Mouse (Mus musculus): ENCODE results near the gene Klc4. TPM values are rescaled to one million over a fixed set of nuclear protein-coding genes. Genes with fewer than 3 reads are reported as not detected.
A peak's percentile ranks its signal among the peaks of the same experiment; 100 is the strongest.

Klc4 gene
- polyA plus RNA-seq, 1 experiment from 2014 or later: 12.3 TPM

DNA sequence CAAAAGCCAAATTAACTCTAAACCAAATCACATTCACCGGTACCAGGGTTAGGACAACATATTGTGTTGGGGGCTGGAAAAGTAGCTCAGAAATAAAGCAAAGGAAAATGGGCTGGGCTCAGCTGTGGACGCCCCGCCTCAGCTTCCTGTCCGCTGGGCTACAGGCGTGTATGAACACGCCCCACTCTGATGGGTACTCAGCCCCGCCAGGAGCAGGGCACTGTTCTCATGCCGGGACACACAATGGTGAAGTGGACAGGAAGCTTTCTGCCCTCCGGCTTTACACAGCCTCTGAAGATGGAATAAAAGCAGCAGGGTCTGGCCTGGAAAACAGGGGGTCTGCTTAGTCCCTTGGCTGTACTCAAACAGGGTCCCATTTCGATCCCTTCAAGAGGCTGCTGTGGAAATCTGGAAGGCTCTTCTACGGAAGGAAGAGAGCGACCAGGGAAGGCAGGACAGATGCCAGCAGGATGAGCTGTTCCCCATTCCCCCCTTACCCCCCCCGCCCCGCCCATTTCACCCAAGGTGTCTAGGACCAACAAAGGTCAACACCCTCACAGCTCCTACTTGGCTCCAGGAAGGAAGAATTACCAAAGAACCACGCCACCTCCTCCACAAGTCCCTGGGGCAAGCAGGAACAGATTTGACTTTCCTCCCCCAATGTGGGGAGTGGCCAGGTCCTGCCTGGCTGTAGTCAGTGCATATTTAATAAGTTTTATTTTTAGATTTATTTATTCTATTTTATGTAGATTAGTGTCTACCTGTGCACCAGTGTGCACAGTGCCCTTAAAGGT is 35.9 kb downstream of the Klc4 start:
- Histone ChIP-seq H3K27ac (ENCODE audit: low read depth, low read length) (0 out of 2 replicates have a peak overlapping the region, but pooled peaks have one; percentile 9), H3K36me3 (ENCODE audit: control insufficient read depth, insufficient read depth, low read length) (no peaks in the 10 kb centered on the region), H3K9me3 (ENCODE audit: control insufficient read depth, low read length) (no peaks in the 10 kb centered on the region), H3K27me3 (replicated peaks; ENCODE audit: control insufficient read depth, insufficient read depth, low read length) (no peaks in the 10 kb centered on the region), H3K4me3 (ENCODE audit: low read depth, low read length) (no peak overlapping the region), H3K4me1 (replicated peaks; ENCODE audit: control insufficient read depth, insufficient read depth, low read length) (peaks cover 4% of the 10 kb centered on the region; the same call in 1 of the 2 replicates), H3K9ac (ENCODE audit: low read depth, low read length) (no peak overlapping the region), H3K4me2 (peak overlapping the region; percentile 49)
- no peak for DNase-seq (ENCODE audit: low spot score)
- WGBS: 49% methylated on average over 15 of the region's 15 CpGs
- peak; percentile 41; the same call in 1 of the 2 replicates for ATAC-seq (replicated peaks; ENCODE audit: low FRiP score)

DNA sequence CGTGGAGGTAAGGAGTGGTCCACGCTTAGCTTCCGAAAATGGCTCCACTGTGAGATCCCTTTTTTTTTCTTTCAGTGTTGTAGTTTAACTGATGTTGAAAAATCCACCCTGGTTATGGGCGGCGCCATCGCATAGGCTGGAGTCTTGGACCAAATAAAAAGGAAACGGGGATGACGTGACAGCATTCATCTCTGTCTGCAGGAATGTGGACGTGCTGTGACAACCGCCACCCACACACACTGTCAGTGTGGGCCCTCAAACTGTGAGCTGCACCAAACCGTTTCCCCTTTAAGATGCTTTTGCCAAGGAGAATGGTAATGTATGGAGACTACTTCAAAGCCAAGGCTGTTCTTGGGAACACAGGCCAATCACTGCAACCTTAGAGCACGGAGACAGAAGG is 39.8 kb downstream of the Klc4 start:
- ATAC-seq (replicated peaks; ENCODE audit: low FRiP score) (no peak), DNase-seq (ENCODE audit: low spot score) (no peak)
- H3K27me3 ChIP-seq (replicated peaks; ENCODE audit: control insufficient read depth, insufficient read depth, low read length): no peaks in the 10 kb centered on the region
- H3K4me1 ChIP-seq (replicated peaks; ENCODE audit: control insufficient read depth, insufficient read depth, low read length): no peaks in the 10 kb centered on the region
- no peak overlapping the region for H3K27ac ChIP-seq (ENCODE audit: low read depth, low read length)
- H3K4me3 ChIP-seq (ENCODE audit: low read depth, low read length): no peak overlapping the region
- no peak overlapping the region for H3K4me2 ChIP-seq
- WGBS: 85% methylated on average over 12 of the region's 12 CpGs
- H3K9me3 ChIP-seq (ENCODE audit: control insufficient read depth, low read length): no peaks in the 10 kb centered on the region
- H3K9ac ChIP-seq (ENCODE audit: low read depth, low read length): no peak overlapping the region
- H3K36me3 ChIP-seq (ENCODE audit: control insufficient read depth, insufficient read depth, low read length): no peaks in the 10 kb centered on the region

DNA sequence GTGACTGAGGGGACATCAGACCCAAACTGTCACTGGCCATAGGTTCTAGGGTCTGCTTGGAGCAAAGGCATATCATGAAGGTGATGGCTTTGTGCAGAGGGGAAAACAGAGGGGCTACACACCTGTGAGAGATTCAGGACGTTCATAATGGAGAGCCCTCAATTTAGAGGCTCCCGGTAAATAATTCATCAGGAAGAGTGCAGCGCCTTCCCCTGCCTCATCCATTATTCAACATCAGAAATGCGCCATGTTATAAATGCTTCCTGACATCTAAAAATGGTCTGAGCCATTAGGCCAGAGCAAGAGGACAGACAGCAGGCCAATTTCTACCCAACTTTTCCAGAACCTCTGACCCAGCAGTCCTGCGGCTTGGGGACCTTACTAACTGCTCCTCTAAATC is 40.7 kb downstream of the Klc4 start:
- Histone ChIP-seq H3K36me3 (ENCODE audit: control insufficient read depth, insufficient read depth, low read length) (no peaks in the 10 kb centered on the region), H3K27ac (ENCODE audit: low read depth, low read length) (no peak overlapping the region), H3K9me3 (ENCODE audit: control insufficient read depth, low read length) (no peaks in the 10 kb centered on the region), H3K4me2 (no peak overlapping the region), H3K27me3 (replicated peaks; ENCODE audit: control insufficient read depth, insufficient read depth, low read length) (no peaks in the 10 kb centered on the region), H3K4me3 (ENCODE audit: low read depth, low read length) (no peak overlapping the region), H3K4me1 (replicated peaks; ENCODE audit: control insufficient read depth, insufficient read depth, low read length) (no peaks in the 10 kb centered on the region), H3K9ac (ENCODE audit: low read depth, low read length) (no peak overlapping the region)
- ATAC-seq (replicated peaks; ENCODE audit: low FRiP score): no peak
- DNase-seq (ENCODE audit: low spot score): no peak
- WGBS: 78% methylated on average over 5 of the region's 5 CpGs

DNA sequence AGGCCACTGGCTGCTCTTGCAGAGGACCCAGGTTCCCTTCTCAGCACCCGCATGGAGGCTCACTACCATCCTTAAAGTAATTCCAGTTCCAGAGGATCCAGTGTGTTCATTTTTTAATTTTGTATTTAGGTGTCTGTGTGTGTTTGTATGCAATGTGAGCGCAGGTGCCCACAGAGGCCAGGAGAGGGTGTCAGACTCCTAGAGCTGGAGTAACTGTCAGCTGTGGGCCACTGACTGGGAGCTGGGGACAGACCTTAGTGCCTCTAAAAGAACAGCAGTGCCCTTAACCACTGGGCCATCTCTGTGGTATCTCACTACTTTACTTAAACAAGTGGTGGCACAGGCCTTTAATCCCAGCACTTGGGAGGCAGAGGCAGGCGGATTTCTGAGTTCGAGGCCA is 42.6 kb downstream of the Klc4 start:
- no peak for DNase-seq (ENCODE audit: low spot score)
- H3K4me3 ChIP-seq (ENCODE audit: low read depth, low read length): no peak overlapping the region
- 90% methylated on average over 4 of the region's 4 CpGs for WGBS
- no peaks in the 10 kb centered on the region for H3K9me3 ChIP-seq (ENCODE audit: control insufficient read depth, low read length)
- no peak overlapping the region for H3K27ac ChIP-seq (ENCODE audit: low read depth, low read length)
- no peaks in the 10 kb centered on the region for H3K27me3 ChIP-seq (replicated peaks; ENCODE audit: control insufficient read depth, insufficient read depth, low read length)
- ATAC-seq (replicated peaks; ENCODE audit: low FRiP score): no peak
- H3K4me1 ChIP-seq (replicated peaks; ENCODE audit: control insufficient read depth, insufficient read depth, low read length): no peaks in the 10 kb centered on the region
- H3K4me2 ChIP-seq: no peak overlapping the region
- H3K36me3 ChIP-seq (ENCODE audit: control insufficient read depth, insufficient read depth, low read length): no peaks in the 10 kb centered on the region
- no peak overlapping the region for H3K9ac ChIP-seq (ENCODE audit: low read depth, low read length)

DNA sequence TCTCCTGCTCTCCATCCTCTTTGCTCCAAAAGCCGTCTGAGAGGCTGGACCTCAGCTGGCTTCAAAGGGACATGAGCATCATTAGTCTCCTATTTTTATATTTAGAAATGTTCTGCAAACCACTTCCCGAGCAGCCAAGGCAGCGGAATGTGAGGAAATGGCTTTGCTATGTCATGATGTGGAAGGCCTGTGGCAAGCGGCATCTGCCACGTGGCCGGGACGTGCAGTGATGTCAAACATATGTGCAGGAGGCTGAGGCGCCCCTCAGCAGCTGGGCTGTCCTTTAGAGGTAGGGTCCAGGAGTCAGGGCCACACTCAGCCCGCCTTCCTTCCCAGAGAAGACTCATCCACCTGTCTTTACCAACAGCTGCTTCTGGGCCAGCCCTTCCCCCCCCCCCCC is 43.6 kb downstream of the Klc4 start:
- no peak for DNase-seq (ENCODE audit: low spot score)
- no peak for ATAC-seq (replicated peaks; ENCODE audit: low FRiP score)
- no peak overlapping the region for H3K9ac ChIP-seq (ENCODE audit: low read depth, low read length)
- H3K27me3 ChIP-seq (replicated peaks; ENCODE audit: control insufficient read depth, insufficient read depth, low read length): no peaks in the 10 kb centered on the region
- H3K4me1 ChIP-seq (replicated peaks; ENCODE audit: control insufficient read depth, insufficient read depth, low read length): no peaks in the 10 kb centered on the region
- no peak overlapping the region; the same call in 1 of the 2 replicates for H3K27ac ChIP-seq (ENCODE audit: low read depth, low read length)
- H3K9me3 ChIP-seq (ENCODE audit: control insufficient read depth, low read length): no peaks in the 10 kb centered on the region
- H3K4me3 ChIP-seq (ENCODE audit: low read depth, low read length): no peak overlapping the region
- H3K4me2 ChIP-seq: no peak overlapping the region
- H3K36me3 ChIP-seq (ENCODE audit: control insufficient read depth, insufficient read depth, low read length): no peaks in the 10 kb centered on the region
- 74% methylated on average over 9 of the region's 9 CpGs for WGBS

DNA sequence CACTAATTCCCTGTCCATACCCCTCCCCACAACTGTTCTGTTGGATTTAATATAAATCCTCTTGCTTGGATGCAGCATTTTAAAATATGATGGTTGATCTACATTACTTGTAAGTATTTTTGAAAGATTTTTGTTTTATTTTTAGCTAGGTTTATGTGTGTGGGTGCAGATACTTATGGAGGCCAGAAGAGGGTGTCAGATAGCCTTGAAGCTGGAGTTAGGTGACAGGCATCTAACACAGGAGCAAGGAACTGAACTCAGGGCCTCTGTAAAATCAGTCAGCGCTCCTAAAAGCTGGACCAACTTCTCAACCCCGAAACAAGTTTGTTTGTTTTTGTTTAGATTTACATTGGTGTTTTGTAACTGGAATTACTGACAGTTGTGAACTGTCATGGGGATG is 45.3 kb downstream of the Klc4 start:
- ATAC-seq (replicated peaks; ENCODE audit: low FRiP score) (no peak), DNase-seq (ENCODE audit: low spot score) (no peak)
- no peaks in the 10 kb centered on the region for H3K36me3 ChIP-seq (ENCODE audit: control insufficient read depth, insufficient read depth, low read length)
- WGBS: 86% methylated on average over 2 of the region's 2 CpGs
- no peak overlapping the region for H3K9ac ChIP-seq (ENCODE audit: low read depth, low read length)
- H3K27me3 ChIP-seq (replicated peaks; ENCODE audit: control insufficient read depth, insufficient read depth, low read length): no peaks in the 10 kb centered on the region
- H3K4me3 ChIP-seq (ENCODE audit: low read depth, low read length): no peak overlapping the region
- no peaks in the 10 kb centered on the region for H3K4me1 ChIP-seq (replicated peaks; ENCODE audit: control insufficient read depth, insufficient read depth, low read length)
- no peaks in the 10 kb centered on the region for H3K9me3 ChIP-seq (ENCODE audit: control insufficient read depth, low read length)
- H3K27ac ChIP-seq (ENCODE audit: low read depth, low read length): no peak overlapping the region
- no peak overlapping the region for H3K4me2 ChIP-seq

DNA sequence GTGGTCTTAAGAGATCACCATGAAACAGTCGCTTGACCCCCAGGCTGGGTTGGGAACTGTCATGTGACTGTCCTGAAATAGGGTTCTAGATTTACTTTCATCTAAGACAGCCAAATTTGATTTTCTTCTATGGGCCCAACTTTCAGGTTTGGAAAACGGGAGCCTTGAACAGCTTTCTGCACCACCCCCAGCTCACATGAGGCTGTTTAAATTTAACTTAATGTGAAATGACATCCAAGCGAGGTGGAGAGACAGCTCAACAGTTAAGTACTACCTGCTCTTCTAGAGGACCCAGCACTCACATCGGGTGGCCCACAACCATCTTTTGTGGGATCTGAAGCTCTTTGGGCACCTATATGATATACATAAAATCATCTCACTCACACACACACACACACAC is 46.9 kb downstream of the Klc4 start:
- no peak overlapping the region for H3K4me3 ChIP-seq (ENCODE audit: low read depth, low read length)
- no peak for ATAC-seq (replicated peaks; ENCODE audit: low FRiP score)
- 75% methylated on average over 4 of the region's 4 CpGs for WGBS
- no peak overlapping the region for H3K4me2 ChIP-seq
- no peak overlapping the region for H3K27ac ChIP-seq (ENCODE audit: low read depth, low read length)
- H3K27me3 ChIP-seq (replicated peaks; ENCODE audit: control insufficient read depth, insufficient read depth, low read length): no peaks in the 10 kb centered on the region
- peaks cover 6% of the 10 kb centered on the region; the same call in 1 of the 2 replicates for H3K4me1 ChIP-seq (replicated peaks; ENCODE audit: control insufficient read depth, insufficient read depth, low read length)
- H3K36me3 ChIP-seq (ENCODE audit: control insufficient read depth, insufficient read depth, low read length): no peaks in the 10 kb centered on the region
- DNase-seq (ENCODE audit: low spot score): no peak
- H3K9ac ChIP-seq (ENCODE audit: low read depth, low read length): no peak overlapping the region
- H3K9me3 ChIP-seq (ENCODE audit: control insufficient read depth, low read length): no peaks in the 10 kb centered on the region

DNA sequence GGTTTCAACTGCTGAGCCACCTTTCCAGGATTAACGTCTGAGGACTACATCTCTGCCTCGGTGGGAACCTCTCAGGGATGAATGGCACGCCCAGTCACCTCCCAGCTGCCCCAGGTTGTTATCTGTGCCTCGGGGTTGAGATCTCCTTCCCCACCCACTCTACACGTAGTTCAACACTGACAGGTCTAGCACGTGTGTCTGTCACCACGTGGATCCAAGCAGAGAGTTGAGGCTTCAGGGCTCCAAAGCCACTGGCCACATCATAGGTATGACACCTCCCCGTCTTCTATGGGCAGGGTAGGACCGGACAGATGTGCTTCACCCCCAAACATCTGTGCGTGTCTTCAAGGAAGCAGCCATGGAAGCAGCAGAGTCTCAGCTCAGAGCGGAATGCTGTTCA is 47.9 kb downstream of the Klc4 start:
- WGBS: 66% methylated on average over 11 of the region's 11 CpGs

DNA sequence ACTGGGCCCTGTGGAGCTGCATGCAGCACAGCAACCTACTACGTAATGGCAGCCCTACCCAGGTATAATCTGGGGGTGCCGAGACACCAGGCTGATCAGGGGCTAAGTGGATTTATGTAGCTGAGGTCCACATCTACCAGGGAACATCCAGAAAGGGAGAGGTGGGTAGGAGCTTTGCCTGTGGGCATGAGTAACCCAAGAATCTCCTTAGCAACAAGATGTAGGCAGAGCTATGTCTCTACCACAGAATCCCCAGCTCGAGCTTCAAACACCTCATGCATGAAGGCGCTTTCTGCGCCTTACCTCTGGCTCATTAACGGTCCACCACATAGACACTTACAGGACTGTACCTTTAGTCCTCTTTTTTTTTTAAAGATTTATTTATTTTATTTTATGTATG is 50.5 kb downstream of the Klc4 start:
- 85% methylated on average over 6 of the region's 6 CpGs for WGBS

More for the DNA sequence above, 47.9 kb downstream of the Klc4 start:
- H3K36me3 ChIP-seq (ENCODE audit: control insufficient read depth, insufficient read depth, low read length): no peaks in the 10 kb centered on the region
- H3K27ac ChIP-seq (ENCODE audit: low read depth, low read length): no peak overlapping the region
- no peaks in the 10 kb centered on the region for H3K27me3 ChIP-seq (replicated peaks; ENCODE audit: control insufficient read depth, insufficient read depth, low read length)
- H3K4me3 ChIP-seq (ENCODE audit: low read depth, low read length): no peak overlapping the region
- DNase-seq (ENCODE audit: low spot score) (no peak), ATAC-seq (replicated peaks; ENCODE audit: low FRiP score) (no peak)
- no peaks in the 10 kb centered on the region for H3K9me3 ChIP-seq (ENCODE audit: control insufficient read depth, low read length)
- peaks cover 6% of the 10 kb centered on the region; the same call in 1 of the 2 replicates for H3K4me1 ChIP-seq (replicated peaks; ENCODE audit: control insufficient read depth, insufficient read depth, low read length)
- no peak overlapping the region for H3K4me2 ChIP-seq
- no peak overlapping the region for H3K9ac ChIP-seq (ENCODE audit: low read depth, low read length)

More for the DNA sequence above, 50.5 kb downstream of the Klc4 start:
- Histone ChIP-seq H3K4me1 (replicated peaks; ENCODE audit: control insufficient read depth, insufficient read depth, low read length) (peaks cover 6% of the 10 kb centered on the region; the same call in 1 of the 2 replicates), H3K4me3 (ENCODE audit: low read depth, low read length) (no peak overlapping the region), H3K27ac (ENCODE audit: low read depth, low read length) (no peak overlapping the region), H3K9ac (ENCODE audit: low read depth, low read length) (no peak overlapping the region), H3K27me3 (replicated peaks; ENCODE audit: control insufficient read depth, insufficient read depth, low read length) (no peaks in the 10 kb centered on the region), H3K4me2 (no peak overlapping the region), H3K9me3 (ENCODE audit: control insufficient read depth, low read length) (no peaks in the 10 kb centered on the region), H3K36me3 (ENCODE audit: control insufficient read depth, insufficient read depth, low read length) (no peaks in the 10 kb centered on the region)
- ATAC-seq (replicated peaks; ENCODE audit: low FRiP score) (no peak), DNase-seq (ENCODE audit: low spot score) (no peak)
